Mouse (Mus musculus) stomach, postnatal 0 days (tissue): Measurements from ENCODE around the gene St5.
A peak's percentile ranks its signal among the peaks of the same experiment; 100 is the strongest.

Source experiments
- CTCF ChIP-seq: IDR thresholded peaks from 2 replicates; pipeline ENCODE4 v1.5.1; 2016; ENCODE audit warnings: antibody characterized with exemption, low read depth, mild to moderate bottlenecking, moderate library complexity
- EP300 ChIP-seq: optimal IDR thresholded peaks from 2 replicates; pipeline ENCODE3; 2016; ENCODE audit warnings: antibody characterized with exemption

GRCm38 (mm10) chr7:109690101-109690500, 13.3 kb downstream of the St5 start:
- TF ChIP-seq CTCF = peak; percentile 62
- TF ChIP-seq EP300 = no peak
